ENCODE assay signal across 8 mouse cellular contexts in the genomic region with DNA sequence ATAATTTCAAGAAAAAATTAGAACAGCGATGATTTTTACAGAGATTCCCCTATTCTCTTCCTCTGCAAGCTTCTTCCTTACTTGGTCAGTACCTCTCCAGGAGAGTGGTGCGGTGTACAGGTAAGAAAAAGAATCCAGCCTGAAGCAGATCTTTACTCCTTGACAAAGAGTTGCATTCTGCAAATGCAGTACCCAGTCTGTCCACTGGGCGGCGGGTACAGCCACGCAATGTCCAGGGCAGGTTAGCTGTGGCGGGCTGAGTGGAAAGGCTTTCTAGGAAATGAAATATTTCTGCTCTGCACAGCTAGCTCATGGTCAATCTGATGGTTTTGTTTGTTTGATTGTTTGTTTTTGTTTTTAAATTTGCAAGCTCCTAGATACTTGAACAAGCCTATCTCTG.
DNase-seq lines count a peak whose midpoint lies in the region; ATAC-seq and TF ChIP-seq lines count a peak whose summit lies in the region.

No protein-coding gene starts in this region.

- DNase-seq in 3T3-L1 (ENCODE audit: low read depth, low spot score), result peak; percentile 71
- peak; percentile 12 for DNase-seq in T-cell, adult 2 months (ENCODE audit: low spot score)
- peak; percentile 77 for DNase-seq in gastrocnemius, postnatal 14 days
- DNase-seq in layer of hippocampus, adult 11-12 months (ENCODE audit: low spot score), result peak; percentile 81
- DNase-seq in lung, postnatal 0 days (ENCODE audit: low spot score), result peak; percentile 63
- peak; percentile 73 for DNase-seq in retina, postnatal 1 day
- DNase-seq in urinary bladder, adult 18-20 months (ENCODE audit: low spot score in 2 of 2), result peak; percentile 13 to 75

- no peaks in the 10 kb centered on the region for H3K36me3 ChIP-seq in lung, postnatal 0 days (ENCODE audit: insufficient read depth, low read length)

- no peak overlapping the region for H3K9ac ChIP-seq in lung, postnatal 0 days (replicated peaks; ENCODE audit: low read depth)

- no peak overlapping the region for H3K4me2 ChIP-seq in lung, postnatal 0 days (replicated peaks; ENCODE audit: low read depth, low read length)

- no peak overlapping the region for H3K27ac ChIP-seq in lung, postnatal 0 days (ENCODE audit: low read length)

- no peak overlapping the region for H3K4me3 ChIP-seq in lung, postnatal 0 days (ENCODE audit: low read depth, low read length)

- no peaks in the 10 kb centered on the region for H3K27me3 ChIP-seq in lung, postnatal 0 days (replicated peaks; ENCODE audit: insufficient read depth, low read length)

- H3K9me3 ChIP-seq in lung, postnatal 0 days (ENCODE audit: low read length), result no peaks in the 10 kb centered on the region

- H3K4me1 ChIP-seq in lung, postnatal 0 days (ENCODE audit: insufficient read depth, low read depth, low read length), result no peaks in the 10 kb centered on the region

- peak; percentile 58; the same call in 1 of the 2 replicates for ATAC-seq in common myeloid progenitor, adult 5-6 weeks (replicated peaks; ENCODE audit: low read depth, poor library complexity, severe bottlenecking)
- no peak for ATAC-seq in lung, postnatal 0 days

- TF ChIP-seq CTCF in lung, postnatal 0 days (IDR thresholded peaks at IDR 0.05), result peak; percentile 94

- intact Hi-C loops in gastrocnemius, postnatal 14 days (cut with DNase I; ENCODE audit: low total_unique reads), result no loop called here

- 14% methylated on average over 6 of the region's 6 CpGs for WGBS in lung, postnatal 0 days

- TF ChIP-seq EP300 in lung, postnatal 0 days (IDR thresholded peaks at IDR 0.05), result no peak

Comparison
In these comparisons a context has a peak if more than half of its experiments do, and no peak if none do; other contexts are left out.
1. DNase-seq: peak in every context shown above with its lines; median percentile 81 in layer of hippocampus, adult 11-12 months; 77 in gastrocnemius, postnatal 14 days; 73 in retina, postnatal 1 day; 71 in 3T3-L1; 63 in lung, postnatal 0 days; 44 in urinary bladder, adult 18-20 months; 12 in T-cell, adult 2 months.